Mouse (Mus musculus) MEL (cell line): ENCODE data around the gene Adcy7.

ENCODE experiments used
- CHD2 ChIP-seq: IDR thresholded peaks from 2 replicates; pipeline ENCODE4 v1.6.1; 2011; ENCODE audit warnings: low read length, improper control_type of control experiment
- GABPA ChIP-seq: IDR thresholded peaks from 2 replicates; pipeline ENCODE4 v1.6.1; 2012; ENCODE audit warnings: low read depth, mild to moderate bottlenecking, inconsistent platforms, low read length, improper control_type of control experiment, moderate library complexity
- MYB ChIP-seq: IDR thresholded peaks from 2 replicates; pipeline ENCODE4 v1.6.1; 2011; ENCODE audit warnings: mild to moderate bottlenecking, low read depth, low read length, improper control_type of control experiment
- TCF12 ChIP-seq: IDR thresholded peaks from 2 replicates; pipeline ENCODE4 v1.6.1; 2014; ENCODE audit warnings: low read depth, mild to moderate bottlenecking, inconsistent platforms, low read length, improper control_type of control experiment, moderate library complexity
- UBTF ChIP-seq: IDR thresholded peaks from 2 replicates; pipeline ENCODE4 v1.6.1; 2012; ENCODE audit warnings: low read depth, mild to moderate bottlenecking, inconsistent platforms, low read length, improper control_type of control experiment, moderate library complexity, borderline replicate concordance; ENCODE audit not compliant: insufficient read depth

DNA sequence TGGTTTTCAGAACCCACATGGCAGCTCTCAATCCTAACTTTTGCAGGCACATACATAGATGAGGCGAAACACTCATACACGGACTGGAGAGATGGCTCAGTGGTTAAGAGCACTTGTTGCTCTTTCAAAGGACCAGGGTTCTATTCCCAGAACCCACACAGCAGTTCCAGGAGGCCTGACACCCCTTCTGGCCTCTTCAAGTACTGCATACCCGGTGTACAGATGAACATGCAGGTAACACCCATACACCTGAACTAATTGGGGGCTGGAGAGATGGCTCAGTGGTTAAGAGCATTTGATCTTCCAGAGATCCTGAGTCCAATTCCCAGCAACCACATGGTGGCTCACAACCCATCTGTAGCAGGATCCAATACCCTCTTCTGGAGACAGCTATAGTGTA lies 2.1 kb upstream of the Adcy7 start:
- TF ChIP-seq UBTF (no peak), MYB (no peak), TCF12 (no peak), GABPA (no peak), CHD2 (no peak)
